Mouse (Mus musculus) cerebellum, adult 11-12 months (tissue): ENCODE measurements around the gene Gm21866.
"Not testable (repeated sequence)": the region's sequence is repeated elsewhere in the genome, so short reads cannot be mapped to it uniquely, and the experiment has no call there.

Source experiments
- DNase-seq: peaks from one replicate; pipeline ENCODE4 v3.0.0; 2022

Gene Gm21866

DNA sequence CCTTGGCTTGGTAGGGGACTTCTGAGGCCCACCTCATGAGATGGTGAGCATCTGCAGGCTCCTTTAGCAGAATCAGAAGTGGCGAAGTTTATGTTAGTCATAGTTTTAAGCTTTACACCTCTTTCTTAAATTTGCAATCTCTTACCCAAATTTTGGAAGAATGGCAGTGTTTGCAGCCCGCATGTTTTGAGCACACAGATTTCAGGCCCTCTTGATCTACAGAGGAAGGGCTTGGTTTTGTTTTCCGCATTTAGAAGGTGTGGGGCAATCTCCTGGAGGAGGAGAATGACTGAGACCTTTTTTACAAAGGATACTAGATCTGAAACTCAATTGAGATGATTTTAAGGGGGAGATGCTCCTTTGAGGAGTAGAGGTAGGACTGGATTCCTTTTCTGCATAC, at the start of gene Gm21866:
TSS of gene Gm21866 (minus strand) at position 101 of the 400 bp plus-strand sequence.
- DNase-seq: not testable (repeated sequence)

- not testable (repeated sequence) for DNase-seq
Observed at GRCm38 (mm10) chrY:13493726-13494125, 28.3 kb upstream of the Gm21866 start, which contains the start of gene Gm20773. Gene Gm20773, plus strand, starts transcription at chrY:13494026.
